Mouse (Mus musculus) gastrocnemius, postnatal 25 days (tissue): Measurements from ENCODE around the gene Gm11027. TPM values are rescaled to one million over a fixed set of nuclear protein-coding genes. Genes with fewer than 3 reads are reported as not detected.
A peak's percentile ranks its signal among the peaks of the same experiment; 100 is the strongest.

Experiments
- DNase-seq: peaks from one replicate; pipeline ENCODE4 v3.0.0; 2022
- microRNA-seq, 2 experiments: library from miRNA; unstranded; fragments of <30 nt; microRNA quantifications; one replicate each; pipeline ENCODE4 v1.2.0; 2021; ENCODE audit warnings: borderline replicate concordance in 2 of 2
- total RNA-seq, 2 experiments: library from RNA; stranded (reverse); gene quantifications; 1 replicate in 1 of 2; 2 replicates in 1 of 2; pipeline ENCODE4 v1.2.3; 2021

The Gm11027 gene
- total RNA-seq, 2 experiments from 2014 or later = not detected

DNA sequence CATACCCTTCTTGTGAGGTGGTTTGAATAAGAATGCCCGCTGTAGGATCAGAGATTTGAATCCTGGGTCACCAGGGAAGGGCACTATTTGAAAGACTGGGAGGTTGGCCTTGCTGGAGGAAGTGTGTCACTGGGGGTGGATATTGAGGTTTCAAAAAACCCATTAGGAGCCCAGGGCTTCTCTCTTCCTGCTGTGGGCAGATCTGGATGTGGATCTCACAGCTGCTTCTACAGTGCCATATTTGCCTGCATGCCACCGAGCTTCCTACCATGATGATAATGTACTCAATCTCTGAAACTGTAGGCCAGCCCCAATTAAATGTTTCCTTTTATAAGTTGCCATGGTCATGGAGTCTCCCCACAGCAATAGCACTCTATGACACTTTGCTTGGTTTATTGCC is 4.0 kb downstream of the Gm11027 start:
- no peak for DNase-seq

DNA sequence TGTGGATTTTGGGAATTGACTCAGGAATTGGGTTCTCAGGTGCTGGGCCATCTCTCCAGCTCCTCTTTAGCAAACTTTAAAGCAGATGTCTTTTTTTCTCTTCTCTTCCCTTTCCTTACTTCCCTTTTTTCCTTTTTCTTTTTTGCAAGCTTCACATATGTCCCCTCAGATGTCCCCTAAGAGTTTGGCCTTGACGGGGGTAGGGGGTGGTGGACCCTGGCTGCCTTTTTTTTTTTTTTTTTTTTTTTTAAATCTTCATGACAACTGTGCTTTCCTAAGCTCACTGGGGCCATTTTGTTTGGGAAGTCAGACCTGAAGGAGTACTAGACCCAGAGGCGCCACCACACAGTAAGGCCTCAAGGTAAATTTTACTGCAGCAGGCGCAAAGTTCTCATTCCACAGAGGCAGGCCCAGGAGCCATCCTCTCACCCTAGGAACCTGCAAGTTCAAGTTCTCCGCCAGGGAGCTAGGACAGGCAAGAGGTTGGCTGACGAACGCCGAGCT is 5.0 kb downstream of the Gm11027 start:
- DNase-seq = no peak

DNA sequence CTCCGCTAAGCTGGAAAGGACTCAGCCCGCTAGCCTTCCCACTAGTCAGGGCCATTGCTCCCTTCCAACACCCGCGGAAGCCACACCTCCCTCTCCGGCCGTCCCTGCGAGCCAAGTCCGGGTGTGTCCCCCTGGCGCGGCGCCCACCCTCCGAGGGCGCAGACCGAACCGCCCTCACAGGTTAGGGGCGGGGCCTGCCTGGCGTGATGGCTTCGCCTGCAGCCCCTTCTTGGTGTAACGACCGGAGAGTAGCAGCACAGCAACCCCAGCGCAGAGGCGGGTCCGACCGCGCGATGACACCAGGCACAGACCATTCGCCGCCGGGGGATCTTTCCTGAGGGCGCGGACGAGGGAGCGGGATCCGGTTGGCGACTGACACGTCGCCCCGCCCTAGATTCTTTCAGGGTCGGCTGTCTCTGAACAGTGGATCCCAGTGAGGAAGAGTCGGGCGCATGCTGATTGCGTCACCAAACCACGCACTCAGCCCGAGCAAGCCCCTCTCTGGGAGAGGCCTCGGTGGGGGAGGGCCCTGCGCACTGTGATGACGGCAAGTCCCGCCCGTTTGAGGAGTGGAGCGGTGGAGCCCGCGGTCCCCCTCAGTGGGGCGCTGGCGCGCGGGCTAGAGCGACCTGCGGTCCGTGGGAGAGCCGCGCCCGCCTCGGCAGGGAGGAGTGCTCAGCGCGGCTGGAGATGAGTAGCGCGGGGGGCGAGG is 5.6 kb downstream of the Gm11027 start, which contains the start of gene Esyt2:
Gene Esyt2 (plus strand): TSS at position 544 of the 712 bp plus-strand sequence.
- DNase-seq = peak; percentile 99

DNA sequence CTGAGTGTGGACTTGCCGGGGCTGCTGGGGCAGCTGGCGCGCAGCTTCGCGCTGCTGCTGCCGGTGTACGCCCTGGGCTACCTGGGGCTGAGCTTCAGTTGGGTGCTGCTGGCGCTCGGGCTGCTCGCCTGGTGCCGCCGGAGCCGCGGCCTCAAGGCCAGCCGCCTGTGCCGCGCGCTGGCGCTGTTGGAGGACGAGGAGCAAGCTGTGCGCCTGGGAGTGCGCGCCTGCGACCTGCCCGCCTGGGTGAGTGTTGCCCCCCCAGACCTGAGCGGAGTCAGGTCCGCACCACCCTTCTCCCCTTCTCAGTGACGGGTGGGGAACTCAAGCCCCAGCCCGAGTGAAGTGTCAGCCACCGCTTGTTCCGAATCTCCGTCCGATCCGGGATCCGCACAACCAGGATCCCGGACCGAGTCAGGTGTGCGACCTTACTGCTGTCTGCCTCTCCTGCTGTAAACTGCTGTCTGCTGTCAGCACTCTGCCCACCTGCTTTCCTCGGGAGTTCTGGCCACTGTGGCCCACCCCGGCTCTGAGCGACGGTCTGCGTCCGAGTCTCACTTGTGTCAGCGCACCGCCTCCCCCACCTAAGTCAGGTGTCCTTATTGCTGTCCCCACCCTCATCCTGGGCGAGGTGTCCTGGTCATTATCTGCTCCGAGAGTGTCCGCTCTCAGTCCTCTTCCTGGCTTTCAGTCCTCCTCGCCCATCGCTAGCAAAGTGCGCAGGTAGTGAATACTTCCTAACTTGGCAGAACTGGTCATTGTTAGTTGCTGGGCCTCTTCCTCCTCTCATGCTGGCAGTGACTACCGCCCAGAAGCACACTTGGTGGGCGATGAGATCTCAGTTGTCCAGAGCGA is 6.5 kb downstream of the Gm11027 start:
- DNase-seq = peak; percentile 13

DNA sequence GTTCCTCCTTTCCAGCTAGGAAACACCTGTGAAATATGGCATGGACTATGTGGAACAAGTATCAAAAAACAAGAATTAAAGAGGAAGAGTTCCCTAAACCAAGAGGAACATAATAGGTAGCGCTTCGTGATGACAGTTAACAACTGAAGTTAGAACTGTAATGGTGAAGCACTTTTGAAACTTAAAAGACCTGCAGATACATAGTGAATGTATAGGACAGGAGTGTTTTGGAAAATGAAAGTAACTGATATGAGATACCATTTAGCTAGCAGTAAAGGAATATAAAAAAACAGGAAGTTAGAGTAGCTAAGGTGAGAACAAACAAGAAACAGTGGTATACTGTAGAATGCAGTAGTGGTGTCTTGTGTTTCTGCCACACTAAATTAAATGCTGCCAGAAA is 7.7 kb downstream of the Gm11027 start:
- DNase-seq = no peak

DNA sequence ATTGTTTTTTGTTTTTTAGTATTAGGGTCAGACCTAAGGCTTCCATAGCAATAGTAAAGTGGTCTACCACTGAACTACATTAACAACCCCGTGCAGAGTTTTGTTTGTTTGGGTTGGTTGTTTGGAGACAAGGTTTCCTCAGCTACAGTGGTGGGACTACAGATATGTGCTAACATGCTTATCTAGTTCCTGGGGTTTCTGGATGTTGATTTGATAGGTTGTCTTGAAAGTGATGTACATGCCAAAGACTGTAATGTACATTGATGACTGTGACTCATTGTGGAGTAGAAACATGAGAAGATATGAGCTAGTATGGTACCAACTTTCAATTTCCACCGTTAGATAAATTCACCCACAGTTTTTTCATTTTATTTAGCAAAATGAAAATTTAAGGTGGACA is 8.3 kb downstream of the Gm11027 start:
- DNase-seq = no peak

DNA sequence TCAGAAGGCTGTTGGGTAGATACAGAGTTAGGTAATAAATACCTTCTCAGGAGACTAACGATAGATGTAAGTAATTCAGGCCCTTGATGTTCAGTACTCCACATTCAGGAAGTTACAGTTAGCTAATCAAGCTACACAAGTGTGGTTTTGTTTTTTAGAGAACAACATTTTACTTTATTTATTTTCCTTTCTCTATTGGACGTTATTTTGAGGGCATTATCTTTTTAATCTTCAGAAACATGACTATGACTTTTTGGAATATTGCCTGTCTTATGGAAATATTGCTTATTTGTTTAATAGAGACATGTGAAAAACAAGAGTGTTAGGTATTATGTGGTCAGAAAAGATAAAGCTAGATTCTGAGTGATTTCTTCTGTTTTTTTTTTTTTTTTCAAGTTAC is 18.0 kb downstream of the Gm11027 start:
- DNase-seq = no peak

DNA sequence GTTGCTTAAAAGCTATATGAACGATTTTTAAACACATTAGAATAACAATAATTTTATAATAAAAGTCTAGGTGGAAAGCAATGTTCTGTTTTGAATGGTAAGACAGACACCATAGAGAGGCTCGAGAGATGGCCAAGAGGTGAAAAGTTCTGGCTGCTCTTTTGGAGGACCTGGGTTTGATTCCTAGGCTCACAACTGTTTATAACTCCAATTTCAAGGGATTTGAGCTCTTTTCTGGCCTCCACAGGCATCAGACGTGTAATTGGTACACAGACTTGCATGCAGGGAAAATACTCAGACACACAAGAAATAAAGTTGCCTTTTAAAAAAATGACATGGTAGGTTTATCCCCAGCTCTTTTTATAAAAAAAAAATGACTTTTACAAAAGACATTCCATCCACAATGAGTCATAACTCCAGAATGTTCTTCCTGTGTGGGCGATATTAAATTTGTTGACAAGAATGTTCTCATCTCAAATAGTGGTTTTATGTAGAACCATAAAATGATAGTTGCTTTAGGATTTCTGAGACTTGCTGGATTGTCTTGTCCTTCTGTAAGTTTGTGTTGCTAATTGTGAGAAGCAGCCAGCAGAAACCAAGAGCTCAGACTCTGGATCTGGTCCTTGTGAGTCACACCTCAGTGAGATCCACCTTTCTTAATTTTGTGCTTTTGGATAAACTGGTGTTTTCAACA is 18.6 kb downstream of the Gm11027 start:
- DNase-seq = no peak

DNA sequence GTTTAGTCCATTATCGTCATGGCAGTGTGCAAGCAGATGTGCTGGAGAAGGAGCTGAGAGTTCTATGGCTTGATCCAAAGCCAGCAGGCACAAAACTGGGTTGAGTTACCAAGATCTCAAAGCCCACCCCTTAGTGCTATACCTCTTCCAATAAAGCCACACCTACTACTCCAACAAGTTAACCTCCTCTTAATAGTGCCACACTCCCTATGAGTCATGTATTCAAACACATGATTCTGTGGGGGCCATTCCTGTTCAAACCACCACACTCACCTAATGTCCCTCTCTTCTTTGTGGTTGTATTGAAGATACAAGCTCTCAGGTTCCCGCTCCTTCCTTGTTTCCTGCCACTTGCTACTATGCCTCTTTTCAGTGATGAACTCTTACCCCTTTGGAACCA is 24.7 kb downstream of the Gm11027 start:
- no peak for DNase-seq

DNA sequence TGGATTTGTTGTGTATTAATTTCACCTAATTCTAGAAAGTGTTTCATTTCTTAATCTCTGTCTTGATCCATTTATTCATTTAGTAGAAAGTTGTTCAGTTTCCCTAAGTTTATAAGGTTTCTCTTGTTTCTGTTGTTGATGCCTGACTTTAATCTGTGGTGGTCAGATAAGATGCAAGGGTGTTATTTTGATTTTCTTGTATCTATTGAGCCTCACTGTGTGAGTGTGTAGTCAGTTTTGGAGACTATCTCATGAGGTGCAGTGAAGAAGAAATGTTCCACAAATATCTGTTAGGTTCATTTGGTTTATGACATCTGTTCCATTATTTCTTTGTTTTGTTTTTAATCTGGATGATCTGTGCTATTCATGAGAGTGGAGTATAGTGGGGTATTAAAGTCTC is 27.0 kb downstream of the Gm11027 start:
- no peak for DNase-seq

DNA sequence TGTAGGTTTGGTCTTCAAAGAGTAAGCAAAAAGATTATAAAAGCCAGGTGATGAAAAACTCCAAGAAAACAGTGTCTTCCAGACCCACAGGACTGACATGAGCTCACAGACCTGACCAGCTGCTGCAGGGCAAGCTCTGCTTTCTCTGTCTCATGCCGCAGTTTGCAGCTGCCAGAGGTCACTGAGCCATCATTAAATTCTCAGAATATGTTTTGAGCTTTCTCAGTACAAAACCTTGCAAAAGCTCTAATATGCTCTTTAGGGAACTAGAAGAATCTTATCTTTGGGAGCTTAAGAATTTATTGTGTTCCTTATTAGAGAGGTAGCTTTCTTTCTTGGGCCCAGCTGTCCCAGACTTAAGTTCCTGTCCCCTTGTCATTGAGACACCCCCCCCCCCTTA is 30.9 kb downstream of the Gm11027 start:
- DNase-seq = no peak

DNA sequence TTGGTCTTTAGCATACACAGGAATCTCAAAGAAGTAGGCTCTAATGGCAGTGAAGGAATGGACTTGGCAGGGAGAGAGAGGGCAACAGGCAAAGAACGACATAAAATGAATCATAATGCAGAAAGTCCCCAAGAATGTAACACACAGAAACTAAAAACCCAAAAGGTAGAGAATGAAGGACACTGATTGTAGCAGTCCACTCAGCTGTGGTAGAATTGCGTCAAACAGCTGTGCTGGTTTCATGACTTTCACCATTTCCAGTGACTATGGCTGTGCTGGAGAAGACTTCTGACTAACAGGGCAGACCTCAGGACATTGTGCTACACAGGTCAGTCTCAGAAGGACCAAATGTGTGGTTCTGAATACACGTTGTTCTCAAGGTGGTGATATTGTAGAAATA is 32.7 kb downstream of the Gm11027 start:
- no peak for DNase-seq

DNA sequence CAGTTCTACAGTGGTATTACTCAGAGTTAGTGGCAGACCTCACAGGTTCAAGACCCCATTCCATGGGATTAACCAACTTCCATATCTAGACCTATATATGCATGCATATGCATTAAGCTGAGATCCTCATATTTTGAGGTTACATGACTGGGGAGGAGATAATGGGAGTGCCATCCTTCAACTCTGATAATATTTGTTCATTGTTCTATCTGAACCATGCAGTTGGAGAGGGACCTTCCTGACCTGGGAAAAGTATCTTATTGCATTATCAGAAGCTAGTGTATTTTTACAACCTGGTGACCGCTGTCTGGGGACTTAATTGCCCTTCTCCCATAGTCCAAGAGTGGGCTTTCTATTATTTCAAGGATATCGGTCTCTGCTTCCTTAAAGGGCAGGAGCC is 33.4 kb downstream of the Gm11027 start:
- no peak for DNase-seq

DNA sequence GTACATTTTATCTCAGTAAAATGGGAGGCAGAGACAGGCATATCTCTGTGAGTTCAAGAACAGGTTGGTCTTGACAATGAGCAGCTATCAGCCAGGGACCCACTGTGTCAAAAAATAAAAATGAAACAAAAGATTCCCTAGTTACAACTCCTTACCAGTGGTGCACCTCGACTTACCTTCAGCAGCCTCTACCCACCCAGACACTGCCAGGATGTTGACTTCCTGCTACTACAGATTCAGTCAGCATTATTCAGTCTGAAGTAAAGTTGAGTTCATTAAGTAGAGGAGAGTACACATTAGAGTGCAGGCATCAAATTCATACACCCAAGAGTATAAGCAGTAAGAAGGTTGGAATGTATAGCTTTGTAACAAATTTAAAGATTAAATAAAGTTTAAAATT is 38.6 kb downstream of the Gm11027 start:
- DNase-seq = no peak

DNA sequence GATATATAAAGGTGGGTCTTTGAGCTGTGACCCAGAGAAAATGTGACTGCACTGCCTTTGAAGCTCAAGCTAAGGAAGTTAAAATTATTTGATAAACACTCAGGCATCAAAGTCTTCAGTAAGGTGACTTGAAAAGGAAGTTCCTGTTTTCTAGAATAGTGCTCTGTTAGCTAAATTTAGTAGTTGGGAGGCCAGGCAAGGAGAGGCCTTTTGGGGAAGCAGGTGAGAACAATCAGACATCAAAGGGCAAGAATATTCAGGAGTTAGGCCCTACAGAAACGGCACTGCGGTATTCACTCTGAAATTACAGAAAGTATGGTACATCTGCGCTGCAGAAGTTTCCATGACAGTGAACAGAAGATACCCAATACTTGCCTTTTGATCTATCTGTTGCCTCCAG is 40.3 kb downstream of the Gm11027 start:
- no peak for DNase-seq

DNA sequence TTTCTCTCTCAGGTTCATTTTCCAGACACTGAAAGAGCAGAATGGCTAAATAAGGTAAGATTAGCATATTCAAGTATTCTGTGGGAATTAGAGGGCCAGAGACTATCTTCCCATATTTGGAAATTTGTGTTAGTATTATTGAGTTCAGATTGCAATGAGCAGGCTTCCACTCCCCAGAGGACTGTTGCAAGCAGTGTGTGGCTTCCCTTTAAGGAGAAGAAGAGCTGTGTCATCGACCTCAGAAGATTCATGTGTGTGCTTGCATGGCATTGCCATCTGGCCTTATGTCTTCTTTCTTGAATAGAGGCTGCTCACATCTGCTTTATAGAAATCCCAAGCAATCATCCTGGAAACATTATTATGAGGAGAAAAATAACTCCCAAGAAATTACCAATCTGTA is 42.6 kb downstream of the Gm11027 start:
- no peak for DNase-seq

Small RNA genes lying within 50 kb of the gene (microRNA-seq; reads per million reads assigned to microRNA genes)
- 0 reads per million in 2 experiments for gene Gm23190

Other genes with a start within 250 kb of the Gm11027 start
- 10 to 100 TPM; 21.1 to 22.9 TPM for gene Zfp386, start 227.7 kb upstream of the Gm11027 start, total RNA-seq
- gene Vipr2, start 197.7 kb upstream of the Gm11027 start, total RNA-seq = 1 to 10 TPM; 1.3 to 1.7 TPM
- 1 to 10 TPM; 7.2 to 8.8 TPM for gene Wdr60, start 12.4 kb upstream of the Gm11027 start, total RNA-seq
- gene Esyt2, start 5.8 kb downstream of the Gm11027 start, total RNA-seq = 10 to 100 TPM; 18.0 to 20.4 TPM
- gene Ncapg2, start 130.0 kb downstream of the Gm11027 start, total RNA-seq = 1 to 10 TPM; 1.5 to 2.3 TPM
- not detected for gene Ptprn2, start 210.3 kb downstream of the Gm11027 start, total RNA-seq